Mouse (Mus musculus) hindbrain, embryonic 16.5 days (tissue): ENCODE measurements around the gene Napsa. TPM values are rescaled to one million over a fixed set of nuclear protein-coding genes. Genes with fewer than 3 reads are reported as not detected.
A peak's percentile ranks its signal among the peaks of the same experiment; 100 is the strongest.

Experiments
- ATAC-seq: fragments of 200-750 bp; cut with Nextera tagmentation; 2 replicates; pipeline ENCODE4 v1.8.0; 2017; ENCODE audit warnings: moderate TSS enrichment, moderate library complexity
- H3K27ac ChIP-seq: fragments of 300-500 bp; sonication (generic); 2 replicates; pipeline ENCODE4 v1.5.1; 2014; ENCODE audit warnings: low read depth, mild to moderate bottlenecking, control low read depth, low read length, moderate library complexity
- H3K27me3 ChIP-seq: fragments of 300-500 bp; sonication (generic); replicated peaks from 2 replicates; pipeline ENCODE4 v1.6.1; 2014; ENCODE audit warnings: low read length; ENCODE audit not compliant: control insufficient read depth, insufficient read depth
- H3K36me3 ChIP-seq: fragments of 300-500 bp; sonication (generic); 2 replicates; pipeline ENCODE4 v1.6.1; 2014; ENCODE audit warnings: mild to moderate bottlenecking, low read length, moderate library complexity, mixed read lengths; ENCODE audit not compliant: control insufficient read depth, insufficient read depth
- H3K4me1 ChIP-seq: fragments of 300-500 bp; sonication (generic); 2 replicates; pipeline ENCODE4 v1.6.1; 2014; ENCODE audit warnings: low read depth, low read length; ENCODE audit not compliant: control insufficient read depth, insufficient read depth
- H3K4me2 ChIP-seq: fragments of 300-500 bp; sonication (generic); 2 replicates; pipeline ENCODE4 v1.6.1; 2014; ENCODE audit warnings: mild to moderate bottlenecking, low read length, control low read depth, moderate library complexity
- H3K4me3 ChIP-seq: fragments of 300-500 bp; sonication (generic); 2 replicates; pipeline ENCODE4 v1.5.1; 2014; ENCODE audit warnings: mild to moderate bottlenecking, low read length, control low read depth, moderate library complexity
- H3K9ac ChIP-seq: fragments of 300-500 bp; sonication (generic); 2 replicates; pipeline ENCODE4 v1.6.1; 2014; ENCODE audit warnings: low read depth, mild to moderate bottlenecking, control low read depth, low read length, moderate library complexity
- H3K9me3 ChIP-seq: fragments of 300-500 bp; sonication (generic); 2 replicates; pipeline ENCODE4 v1.6.1; 2014; ENCODE audit warnings: mild to moderate bottlenecking, low read length, moderate library complexity; ENCODE audit not compliant: control insufficient read depth
- WGBS: fragments of 180-500 bp; shearing (Covaris S2); extraction: QIAGEN DNeasy Blood & Tissue Kit; methylation state at CpG from one replicate; pipeline ENCODE4 v1.1.7; 2014; 5-methylcytosine and 5-hydroxymethylcytosine counted together
- polyA plus RNA-seq: library from polyadenylated mRNA; unstranded; fragments of >200 nt; fragmentation: Nextera tagmentation; extraction: Ambion mirVana; gene quantifications from 2 replicates; pipeline ENCODE4 v1.2.1, GENCODE M21; 2015

Napsa gene
- polyA plus RNA-seq, 1 experiment from 2014 or later, result 1.6 TPM

DNA sequence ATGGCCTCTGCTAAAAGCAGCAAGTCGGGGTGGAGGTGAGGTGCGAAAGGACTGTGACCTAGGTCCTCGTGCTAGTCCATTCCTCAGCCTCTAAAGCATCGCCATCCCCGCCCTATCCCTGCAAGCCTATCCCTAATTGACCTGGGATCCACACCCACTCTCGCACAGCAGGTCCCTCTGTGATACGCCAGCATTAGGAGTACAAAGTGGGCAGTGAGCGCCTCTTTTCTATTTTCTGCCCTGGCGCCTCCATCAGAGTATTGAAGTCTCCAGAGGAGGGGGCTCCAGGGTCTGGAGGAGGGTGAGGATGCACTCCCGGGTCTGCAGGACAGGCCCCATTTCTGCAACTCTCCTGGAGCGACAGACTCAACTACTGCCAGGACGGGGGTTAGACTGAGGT is 16.2 kb downstream of the Napsa start:
- Histone ChIP-seq H3K27ac (no peak overlapping the region), H3K9me3 (no peaks in the 10 kb centered on the region), H3K4me3 (peak overlapping the region; percentile 72), H3K9ac (peak overlapping the region; percentile 63), H3K4me1 (peaks cover 40% of the 10 kb centered on the region), H3K27me3 (no peaks in the 10 kb centered on the region), H3K4me2 (peak overlapping the region; percentile 91), H3K36me3 (no peaks in the 10 kb centered on the region)
- 7% methylated on average over 12 of the region's 12 CpGs for WGBS
- ATAC-seq, result no peak

DNA sequence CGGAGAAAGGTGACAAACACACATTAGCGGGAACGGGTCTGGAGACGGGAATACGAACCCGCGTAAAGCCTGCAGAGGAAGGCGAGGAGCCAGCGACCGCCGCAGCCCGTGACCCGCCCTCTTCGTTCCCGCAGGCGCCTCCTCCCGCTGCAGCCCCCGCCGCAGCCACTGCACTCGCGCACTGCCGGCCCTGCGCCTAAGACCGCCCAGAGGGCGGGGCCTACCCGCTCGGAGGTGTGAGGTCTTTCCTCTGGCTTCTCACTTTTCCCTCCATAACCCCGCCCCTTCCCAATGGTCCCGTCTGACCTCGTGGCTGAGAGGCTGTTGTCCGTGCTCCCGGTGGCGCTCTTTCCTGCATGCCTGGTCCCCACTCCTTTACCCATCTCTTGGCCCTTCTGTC is 17.0 kb downstream of the Napsa start:
- Histone ChIP-seq H3K36me3 (no peaks in the 10 kb centered on the region), H3K4me3 (peak overlapping the region; percentile 72), H3K4me1 (peaks cover 46% of the 10 kb centered on the region), H3K27ac (peak overlapping the region; percentile 71), H3K4me2 (peak overlapping the region; percentile 91), H3K9me3 (no peaks in the 10 kb centered on the region), H3K27me3 (no peaks in the 10 kb centered on the region), H3K9ac (peak overlapping the region; percentile 63)
- ATAC-seq, result peak; percentile 22
- WGBS, result 0% methylated on average over 26 of the region's 33 CpGs

DNA sequence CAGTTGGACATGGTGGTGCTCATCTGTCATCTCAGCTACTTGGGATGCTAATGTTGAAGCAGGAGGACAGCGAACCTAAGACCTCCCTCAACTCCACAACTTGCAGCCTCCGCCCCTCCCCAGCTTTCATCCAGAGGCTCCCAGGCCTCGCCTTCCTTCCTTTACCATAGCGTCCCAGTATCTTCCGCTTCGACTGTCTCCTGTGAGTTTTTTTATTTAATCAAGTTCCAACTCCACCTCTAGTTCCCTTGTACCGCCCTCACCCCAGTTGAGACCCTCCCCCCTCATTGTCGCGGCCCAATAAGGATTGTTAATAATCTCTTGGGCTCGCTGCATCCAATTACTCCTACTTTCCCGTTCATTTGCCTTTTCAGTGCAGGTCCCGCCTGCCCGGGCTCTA is 17.8 kb downstream of the Napsa start:
- peak overlapping the region; percentile 71 for H3K27ac ChIP-seq
- ATAC-seq, result no peak
- peak overlapping the region; percentile 63 for H3K9ac ChIP-seq
- H3K4me2 ChIP-seq, result peak overlapping the region; percentile 91
- H3K36me3 ChIP-seq, result no peaks in the 10 kb centered on the region
- no peaks in the 10 kb centered on the region for H3K9me3 ChIP-seq
- H3K4me3 ChIP-seq, result peak overlapping the region; percentile 72
- WGBS, result 3% methylated on average over 13 of the region's 13 CpGs
- H3K4me1 ChIP-seq, result peaks cover 53% of the 10 kb centered on the region
- H3K27me3 ChIP-seq, result no peaks in the 10 kb centered on the region

DNA sequence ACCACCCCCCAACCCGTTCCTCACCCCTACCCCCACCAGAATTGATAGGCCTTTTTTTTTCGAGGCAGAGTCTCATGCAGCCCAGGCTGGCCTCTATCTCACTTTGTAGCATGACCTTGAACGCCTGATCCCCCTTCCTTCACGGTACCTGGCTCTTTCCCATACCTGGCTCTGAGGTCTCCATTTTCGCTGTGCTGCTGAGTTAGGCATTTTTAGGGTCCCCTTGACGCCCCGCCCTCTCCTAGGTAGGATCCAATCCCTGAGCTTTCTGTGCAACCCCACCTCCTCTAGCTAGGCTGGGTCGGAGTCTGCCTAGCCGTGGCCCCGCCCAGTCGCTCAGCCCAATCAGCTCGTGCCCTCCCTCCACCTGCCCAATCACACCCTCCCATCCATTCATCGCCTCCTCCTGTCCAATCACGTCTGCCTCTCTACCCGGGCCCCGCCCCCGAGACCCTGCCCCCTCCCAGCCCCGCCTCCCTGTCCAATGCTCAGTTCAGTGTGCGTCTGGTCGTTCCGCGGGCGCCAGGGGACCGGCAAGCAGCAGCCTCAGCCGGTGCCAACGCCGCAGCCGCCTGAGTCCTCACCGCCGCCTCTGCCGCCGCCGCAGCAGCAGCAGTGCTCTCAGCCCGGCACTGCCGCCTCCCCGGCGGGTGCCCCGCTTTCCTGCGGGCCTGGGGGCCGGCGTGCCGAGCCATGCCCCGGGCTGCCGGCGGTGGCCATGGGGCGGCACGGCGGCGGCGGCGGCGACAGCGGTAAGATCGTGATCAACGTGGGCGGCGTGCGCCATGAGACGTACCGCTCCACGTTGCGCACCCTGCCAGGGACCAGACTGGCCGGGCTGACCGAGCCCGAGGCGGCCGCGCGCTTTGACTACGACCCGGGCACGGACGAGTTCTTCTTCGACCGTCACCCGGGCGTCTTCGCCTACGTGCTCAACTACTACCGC is 18.5 kb downstream of the Napsa start, which contains the start of gene Kcnc3:
Kcnc3 (plus strand) TSS at position 263 of the 946 bp plus-strand sequence.
- H3K4me2 ChIP-seq, result peak within 1 kb of the TSS; percentile 91
- peak within 1 kb of the TSS; percentile 77 for H3K27ac ChIP-seq
- no peaks in the 10 kb centered on the region for H3K9me3 ChIP-seq
- H3K27me3 ChIP-seq, result no peaks in the 10 kb centered on the region
- no peaks in the 10 kb centered on the region for H3K36me3 ChIP-seq
- H3K4me1 ChIP-seq, result peaks cover 53% of the 10 kb centered on the region
- WGBS, result under 1% methylated on average over 78 of the region's 80 CpGs
- peak within 1 kb of the TSS; percentile 72 for H3K4me3 ChIP-seq
- peak within 1 kb of the TSS; percentile 76 for H3K9ac ChIP-seq
- peak; percentile 90 for ATAC-seq

DNA sequence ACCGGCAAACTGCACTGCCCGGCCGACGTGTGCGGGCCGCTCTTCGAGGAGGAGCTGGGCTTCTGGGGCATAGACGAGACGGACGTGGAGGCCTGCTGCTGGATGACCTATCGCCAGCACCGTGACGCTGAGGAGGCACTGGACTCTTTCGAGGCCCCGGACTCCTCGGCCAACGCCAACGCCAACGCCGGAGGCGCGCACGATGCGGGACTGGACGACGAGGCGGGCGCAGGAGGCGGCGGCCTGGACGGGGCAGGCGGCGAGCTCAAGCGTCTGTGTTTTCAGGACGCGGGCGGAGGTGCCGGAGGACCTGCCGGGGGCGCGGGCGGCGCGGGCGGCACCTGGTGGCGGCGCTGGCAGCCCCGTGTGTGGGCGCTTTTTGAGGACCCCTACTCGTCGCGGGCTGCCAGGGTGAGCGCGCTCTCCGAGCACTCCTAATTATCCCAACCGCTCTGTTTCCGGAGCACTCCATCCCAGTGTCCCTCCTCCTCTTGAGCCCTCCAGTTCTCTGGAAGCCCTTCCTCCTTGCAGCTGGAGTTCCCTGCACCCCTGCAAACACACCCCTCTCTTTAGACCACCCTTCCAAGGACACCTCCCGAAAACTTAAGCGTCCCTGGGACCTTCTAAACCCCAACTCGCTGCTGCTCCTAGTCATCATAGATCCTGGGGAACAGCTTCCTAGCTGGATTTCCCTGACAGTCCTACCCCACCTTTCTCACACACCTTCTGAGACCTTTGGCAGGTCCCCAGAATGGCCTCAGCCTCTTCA is 19.4 kb downstream of the Napsa start:
- Histone ChIP-seq H3K4me2 (peak overlapping the region; percentile 91), H3K27ac (peak overlapping the region; percentile 77; the same call in 1 of the 2 replicates), H3K4me1 (peaks cover 53% of the 10 kb centered on the region), H3K36me3 (no peaks in the 10 kb centered on the region), H3K27me3 (no peaks in the 10 kb centered on the region), H3K4me3 (peak overlapping the region; percentile 72), H3K9ac (peak overlapping the region; percentile 76), H3K9me3 (no peaks in the 10 kb centered on the region)
- WGBS, result under 1% methylated on average over 59 of the region's 60 CpGs
- ATAC-seq, result no peak

DNA sequence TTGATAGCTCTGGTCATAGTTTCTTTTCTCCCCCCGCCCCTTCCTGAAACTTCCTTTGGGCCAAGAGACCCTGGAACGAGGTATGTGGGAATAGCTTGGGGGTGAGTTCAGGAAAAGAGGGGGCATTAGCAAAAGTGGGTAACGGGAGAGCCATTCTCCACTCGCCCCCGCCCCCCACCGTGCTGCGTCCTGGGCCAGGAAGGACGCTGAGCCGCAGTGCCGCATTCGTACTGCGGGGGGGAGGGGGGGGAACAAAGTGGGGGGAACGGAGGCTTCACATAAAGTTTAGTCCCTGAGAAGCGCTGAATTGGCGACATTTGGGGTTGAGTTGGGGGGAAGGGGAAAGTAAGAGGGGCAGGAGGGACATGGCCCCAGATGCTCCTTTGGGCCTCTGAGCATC is 20.9 kb downstream of the Napsa start:
- Histone ChIP-seq H3K27me3 (no peaks in the 10 kb centered on the region), H3K9ac (peak overlapping the region; percentile 56), H3K4me2 (peak overlapping the region; percentile 91), H3K36me3 (no peaks in the 10 kb centered on the region), H3K9me3 (no peaks in the 10 kb centered on the region), H3K4me3 (peak overlapping the region; percentile 72), H3K27ac (no peak overlapping the region), H3K4me1 (peaks cover 49% of the 10 kb centered on the region)
- 3% methylated on average over 15 of the region's 15 CpGs for WGBS
- ATAC-seq, result no peak

DNA sequence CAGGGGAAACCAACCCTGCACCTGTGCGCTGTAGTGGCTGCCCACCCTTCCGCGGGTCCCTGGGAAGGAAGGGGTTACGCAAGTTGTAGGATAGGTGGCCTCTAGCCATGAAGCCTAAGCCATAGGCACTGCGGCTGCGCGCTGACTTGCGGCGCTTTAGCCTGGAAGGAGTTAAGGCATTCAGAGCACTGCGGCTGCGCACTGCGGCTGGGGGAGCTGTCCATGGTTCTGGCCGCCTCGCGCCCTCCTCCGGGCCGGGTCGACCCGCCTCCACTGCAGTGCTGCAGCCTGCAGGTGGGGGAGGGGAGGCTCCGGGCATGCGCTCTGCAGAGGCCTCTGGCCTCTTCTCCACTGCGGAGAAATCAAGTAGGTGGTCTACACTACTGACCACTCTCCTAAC is 21.6 kb downstream of the Napsa start:
- Histone ChIP-seq H3K4me1 (peaks cover 44% of the 10 kb centered on the region), H3K9ac (peak overlapping the region; percentile 56)
- WGBS, result 0% methylated on average over 16 of the region's 22 CpGs

DNA sequence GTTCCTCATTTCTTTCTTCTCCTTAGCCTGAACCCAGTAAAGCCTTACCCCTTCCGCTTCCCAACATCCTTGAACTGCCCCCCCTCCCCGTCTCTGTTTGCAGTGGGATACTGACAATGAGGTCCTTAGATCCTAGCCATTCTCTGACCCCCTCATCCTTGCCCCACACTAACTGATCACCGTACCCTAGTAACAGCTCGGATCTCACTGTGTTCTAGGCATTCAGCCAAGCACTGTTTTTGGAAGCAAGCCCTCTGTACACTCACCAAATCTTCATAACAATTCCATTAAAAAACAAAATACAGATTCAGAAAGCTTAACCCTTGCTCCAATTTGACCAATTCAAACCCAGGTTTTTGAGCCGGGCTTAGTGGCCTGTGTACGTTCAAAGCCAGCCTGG is 22.1 kb downstream of the Napsa start:
- WGBS, result 40% methylated on average over 6 of the region's 6 CpGs
- no peaks in the 10 kb centered on the region for H3K27me3 ChIP-seq
- no peaks in the 10 kb centered on the region for H3K36me3 ChIP-seq
- ATAC-seq, result peak; percentile 0; the same call in 1 of the 2 replicates
- peak overlapping the region; percentile 91 for H3K4me2 ChIP-seq
- H3K27ac ChIP-seq, result peak overlapping the region; percentile 81
- no peaks in the 10 kb centered on the region for H3K9me3 ChIP-seq
- H3K4me3 ChIP-seq, result peak overlapping the region; percentile 72
- peak overlapping the region; percentile 56 for H3K9ac ChIP-seq
- peaks cover 44% of the 10 kb centered on the region for H3K4me1 ChIP-seq

More for the DNA sequence above, 21.6 kb downstream of the Napsa start:
- ATAC-seq, result peak; percentile 75
- no peaks in the 10 kb centered on the region for H3K9me3 ChIP-seq
- peak overlapping the region; percentile 72 for H3K4me3 ChIP-seq
- H3K27me3 ChIP-seq, result no peaks in the 10 kb centered on the region
- no peaks in the 10 kb centered on the region for H3K36me3 ChIP-seq
- H3K27ac ChIP-seq, result peak overlapping the region; percentile 81
- peak overlapping the region; percentile 91 for H3K4me2 ChIP-seq

DNA sequence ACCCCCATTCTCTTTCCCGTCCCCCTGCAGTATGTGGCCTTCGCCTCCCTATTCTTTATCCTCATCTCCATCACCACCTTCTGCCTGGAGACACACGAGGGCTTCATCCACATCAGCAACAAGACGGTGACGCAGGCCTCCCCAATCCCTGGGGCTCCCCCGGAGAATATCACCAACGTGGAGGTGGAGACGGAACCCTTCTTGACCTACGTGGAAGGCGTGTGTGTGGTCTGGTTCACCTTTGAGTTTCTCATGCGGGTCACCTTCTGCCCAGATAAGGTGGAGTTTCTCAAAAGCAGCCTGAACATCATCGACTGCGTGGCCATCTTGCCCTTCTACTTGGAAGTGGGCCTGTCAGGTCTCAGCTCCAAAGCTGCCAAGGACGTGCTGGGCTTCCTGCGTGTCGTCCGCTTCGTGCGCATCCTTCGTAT is 23.0 kb downstream of the Napsa start:
- Histone ChIP-seq H3K4me1 (peaks cover 35% of the 10 kb centered on the region), H3K9me3 (no peaks in the 10 kb centered on the region), H3K4me3 (no peak overlapping the region), H3K27ac (no peak overlapping the region), H3K36me3 (no peaks in the 10 kb centered on the region), H3K27me3 (no peaks in the 10 kb centered on the region), H3K4me2 (no peak overlapping the region), H3K9ac (no peak overlapping the region)
- WGBS, result 93% methylated on average over 20 of the region's 20 CpGs
- no peak for ATAC-seq
